Mouse (Mus musculus): Measurements from ENCODE around the gene Zfp30.

DNA sequence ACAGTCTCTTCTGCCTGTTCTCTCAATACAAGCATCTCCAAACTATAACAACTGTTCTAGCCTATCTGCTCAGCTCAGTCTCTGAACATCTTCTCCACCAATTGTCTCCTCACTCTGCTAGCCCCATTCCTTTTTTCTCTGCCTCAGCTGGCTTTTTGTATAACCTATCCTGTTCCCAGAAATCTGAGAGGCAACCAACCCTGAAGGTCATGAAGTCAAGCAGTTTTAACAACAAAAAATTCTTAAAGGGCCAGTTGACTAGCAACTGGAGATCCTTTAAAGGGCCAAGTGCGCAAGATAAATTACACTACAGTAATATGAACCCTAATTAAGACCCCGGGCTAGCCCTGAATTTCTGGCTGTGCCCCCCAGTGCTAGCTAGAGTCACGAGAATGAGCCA, 9.4 kb upstream of the Zfp30 start:
- TF ChIP-seq CTCF (IDR thresholded peaks at IDR 0.05; ENCODE audit: extremely low read depth, insufficient read depth, low read length), result no peak
- TF ChIP-seq POLR2A (IDR thresholded peaks at IDR 0.05; ENCODE audit: extremely low read depth, insufficient read depth, low read length), result no peak

All from cortical plate, adult 2 months (tissue).